Mouse (Mus musculus) ZHBTc4 (cell line): Measurements from ENCODE around the gene Sash3.
A peak's percentile ranks its signal among the peaks of the same experiment; 100 is the strongest.

Source experiments
- DNase-seq: peaks from one replicate; pipeline ENCODE4 v3.0.0-alpha.2; 2011; ENCODE audit warnings: low read depth, low spot score

Gene Sash3

GRCm38 (mm10) chrX:48146262-48146661, at the start of gene Sash3:
Gene Sash3 (plus strand): TSS chrX:48146436.
- DNase-seq = no peak

GRCm38 (mm10) chrX:48096580-48096979, 49.7 kb upstream of the Sash3 start:
- DNase-seq = no peak

GRCm38 (mm10) chrX:48098470-48099129, 47.6 kb upstream of the Sash3 start:
- no peak for DNase-seq

- DNase-seq = no peak
These were observed 46.4 kb upstream of the Sash3 start for GRCm38 (mm10) chrX:48099871-48100270.

- DNase-seq = no peak
These were observed 43.0 kb upstream of the Sash3 start for GRCm38 (mm10) chrX:48103256-48103655.

- no peak for DNase-seq
These were observed 41.3 kb upstream of the Sash3 start for GRCm38 (mm10) chrX:48104736-48105441.

GRCm38 (mm10) chrX:48106226-48106625, 40.0 kb upstream of the Sash3 start:
- no peak for DNase-seq

- peak; percentile 70 for DNase-seq
These were observed 37.6 kb upstream of the Sash3 start, which contains the start of gene Xpnpep2 for GRCm38 (mm10) chrX:48108394-48109315. Gene Xpnpep2 (plus strand): TSS chrX:48108725.

- DNase-seq = no peak
These were observed 37.0 kb upstream of the Sash3 start for GRCm38 (mm10) chrX:48109316-48109655.

- no peak for DNase-seq
These were observed 26.9 kb upstream of the Sash3 start for GRCm38 (mm10) chrX:48119294-48119693.

GRCm38 (mm10) chrX:48124132-48125071, 21.8 kb upstream of the Sash3 start:
- DNase-seq = peak; percentile 72

- DNase-seq = no peak
These were observed 19.2 kb upstream of the Sash3 start for GRCm38 (mm10) chrX:48126903-48127476.

GRCm38 (mm10) chrX:48127502-48128218, 18.6 kb upstream of the Sash3 start:
- DNase-seq = peak; percentile 11

- no peak for DNase-seq
These were observed 17.1 kb upstream of the Sash3 start for GRCm38 (mm10) chrX:48129167-48129566.

GRCm38 (mm10) chrX:48136935-48137334, 9.3 kb upstream of the Sash3 start:
- no peak for DNase-seq

- peak; percentile 42 for DNase-seq
These were observed 8.2 kb upstream of the Sash3 start for GRCm38 (mm10) chrX:48138011-48138410.

- peak; percentile 26 for DNase-seq
These were observed 7.5 kb upstream of the Sash3 start for GRCm38 (mm10) chrX:48138539-48139275.

- peak; percentile 65 for DNase-seq
These were observed 6.6 kb upstream of the Sash3 start for GRCm38 (mm10) chrX:48139368-48140285.
